Mouse (Mus musculus) testis, postnatal 10 days (tissue): ENCODE measurements around the gene Ssna1.

ENCODE experiments used
- DNase-seq: peaks from one replicate; pipeline ENCODE4 v3.0.0; 2021; ENCODE audit warnings: low spot score

Ssna1 gene

DNA sequence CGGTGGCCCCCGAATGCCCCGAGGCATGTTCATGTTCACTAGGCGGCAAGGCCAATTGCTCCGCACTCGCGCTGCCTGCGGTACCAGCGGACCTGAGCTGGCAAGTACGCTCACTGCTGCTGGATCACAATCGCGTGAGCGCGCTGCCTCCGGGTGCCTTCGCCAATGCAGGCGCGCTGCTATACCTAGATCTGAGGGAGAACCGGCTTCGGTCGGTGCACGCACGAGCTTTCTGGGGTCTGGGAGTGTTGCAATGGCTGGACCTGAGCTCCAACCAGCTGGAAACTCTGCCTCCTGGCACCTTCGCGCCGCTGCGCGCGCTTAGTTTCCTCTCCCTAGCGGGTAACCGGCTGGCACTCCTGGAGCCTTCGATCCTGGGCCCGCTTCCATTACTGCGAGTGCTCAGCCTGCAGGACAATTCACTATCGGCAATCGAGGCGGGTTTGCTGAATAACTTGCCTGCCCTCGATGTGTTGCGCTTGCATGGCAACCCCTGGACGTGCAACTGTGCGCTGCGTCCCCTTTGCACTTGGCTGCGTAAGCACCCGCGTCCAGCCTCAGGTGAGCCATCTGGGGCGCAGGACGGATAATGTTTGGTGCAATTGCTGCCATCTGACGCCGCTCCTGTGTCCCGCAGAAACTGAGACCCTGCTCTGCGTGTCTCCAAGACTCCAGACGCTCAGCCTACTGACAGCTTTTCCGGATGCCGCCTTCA is 18.0 kb upstream of the Ssna1 start:
- DNase-seq: peak; percentile 46

DNA sequence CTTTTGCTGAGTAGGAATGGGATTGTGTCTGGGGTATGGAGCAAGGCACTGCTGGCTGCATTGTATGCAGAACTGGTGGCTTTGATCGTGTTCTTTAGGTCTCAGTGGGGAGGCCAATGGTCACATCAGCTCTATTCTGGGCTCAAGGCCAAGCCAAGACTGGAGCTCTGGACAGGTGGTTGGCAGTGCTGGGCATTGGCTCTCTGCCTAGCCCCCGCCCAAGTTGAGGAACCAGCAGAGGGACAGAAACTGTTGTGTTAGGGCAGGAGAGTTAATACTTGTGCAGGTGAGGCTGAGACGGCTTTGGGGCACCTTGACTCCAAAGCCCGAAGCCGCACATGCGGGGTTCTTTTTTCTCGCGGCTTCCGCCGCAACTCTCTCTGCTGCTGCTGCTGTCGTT is 17.4 kb upstream of the Ssna1 start, which contains the start of gene Lrrc26:
Lrrc26 (plus strand) TSS at position 265 of the 400 bp plus-strand sequence.
- DNase-seq: peak; percentile 46

DNA sequence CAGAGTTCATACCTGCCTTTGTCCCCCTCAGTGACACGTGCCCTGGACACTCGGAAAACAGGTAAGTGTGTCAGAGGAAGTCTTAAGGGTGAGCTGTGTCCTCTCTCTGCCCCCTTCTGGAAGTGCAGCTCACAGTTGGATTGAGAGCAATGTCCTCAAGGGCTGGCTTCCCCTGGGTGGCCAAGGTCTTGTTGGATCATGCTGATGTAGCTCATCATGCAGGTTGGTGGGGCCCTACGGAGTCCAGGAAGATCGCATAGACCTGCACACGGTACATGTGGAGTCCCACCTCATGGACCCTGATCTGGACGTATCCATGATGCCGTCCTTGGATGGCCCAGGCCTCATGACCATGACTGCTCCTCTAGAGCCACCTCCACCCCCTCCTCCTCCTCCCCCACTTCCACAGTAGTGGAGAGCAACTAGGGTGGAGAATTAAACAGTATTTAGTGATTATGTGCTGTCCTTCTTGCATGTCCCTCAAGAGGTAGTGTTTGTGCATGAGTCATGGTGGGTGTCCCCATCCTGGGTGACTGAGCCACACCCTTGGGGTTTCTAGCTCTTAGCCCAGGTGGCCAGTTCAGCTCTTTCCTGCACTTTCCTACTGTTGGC is 16.6 kb upstream of the Ssna1 start:
- no peak for DNase-seq

GRCm38 (mm10) chr2:25287927-25288649 is 15.8 kb upstream of the Ssna1 start, which contains the start of gene Tmem210:
Gene Tmem210 (plus strand): TSS chr2:25288145.
- DNase-seq: no peak

GRCm38 (mm10) chr2:25286837-25287636 is 14.8 kb upstream of the Ssna1 start:
- no peak for DNase-seq

GRCm38 (mm10) chr2:25286314-25286713 is 14.1 kb upstream of the Ssna1 start:
- DNase-seq: no peak

- no peak for DNase-seq
These were observed 13.3 kb upstream of the Ssna1 start for GRCm38 (mm10) chr2:25285551-25285950.

DNA sequence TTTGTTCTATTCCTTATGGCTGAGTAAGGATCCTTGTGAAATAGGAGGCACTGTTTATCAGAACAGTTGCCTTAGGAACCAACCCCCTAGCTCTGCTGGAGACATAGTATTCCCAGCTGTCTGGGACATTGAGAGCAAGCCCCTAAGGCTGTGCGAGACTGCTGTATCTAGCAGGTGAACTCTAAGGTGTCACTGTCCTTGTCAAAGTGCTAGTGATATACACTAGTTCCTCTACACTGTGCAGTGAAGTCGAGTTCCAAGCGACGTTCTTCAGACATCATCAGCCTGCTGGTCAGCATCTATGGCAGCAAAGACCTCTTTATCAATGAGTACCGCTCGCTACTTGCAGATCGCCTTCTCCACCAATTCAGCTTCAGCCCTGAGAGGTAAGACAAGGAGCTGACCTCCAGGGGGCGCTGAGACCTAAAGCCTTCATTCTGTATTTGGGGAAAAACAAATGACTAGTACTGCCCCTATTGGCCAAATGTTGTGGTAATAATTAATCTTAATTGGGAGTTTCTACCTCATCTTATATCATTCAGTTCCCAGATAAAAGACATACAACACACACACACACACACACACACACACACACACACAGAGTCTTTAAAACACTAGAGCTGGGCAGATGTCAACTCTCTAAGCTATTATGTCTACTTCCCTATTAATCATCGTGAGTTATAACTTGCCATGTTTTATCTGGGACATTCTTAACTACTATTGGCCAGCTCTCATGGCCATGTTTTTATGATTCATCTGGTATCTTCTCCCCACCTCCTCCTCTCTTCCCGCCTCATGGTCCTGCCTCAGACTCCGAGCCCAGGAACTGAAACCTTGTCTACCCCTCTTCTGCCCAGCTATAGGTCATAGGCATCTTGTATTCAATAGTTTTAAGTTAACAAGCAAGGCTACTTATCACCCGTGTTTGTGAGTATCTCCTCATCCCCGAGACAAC is 7.0 kb upstream of the Ssna1 start:
- peak; percentile 91 for DNase-seq

GRCm38 (mm10) chr2:25273010-25273409 is 772 bp upstream of the Ssna1 start:
- DNase-seq: no peak

DNA sequence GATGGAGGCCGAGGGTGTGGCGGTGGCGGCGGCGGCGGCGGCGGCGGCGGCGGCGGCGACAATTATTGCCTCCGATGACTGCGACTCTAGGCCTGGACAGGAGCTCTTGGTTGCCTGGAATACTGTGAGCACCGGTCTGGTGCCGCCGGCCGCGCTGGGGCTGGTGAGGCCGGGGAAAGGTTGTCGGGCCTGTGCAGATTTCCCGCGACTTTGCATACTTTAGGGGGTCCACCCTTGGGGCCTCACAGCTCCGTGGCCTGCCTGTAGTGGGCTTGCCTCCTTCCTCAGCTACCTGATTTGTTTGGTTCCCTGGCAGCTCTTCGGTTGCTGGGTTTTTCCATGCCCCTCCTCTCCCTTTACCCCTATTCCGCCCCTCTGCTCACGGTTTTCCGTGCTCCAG is 277 bp upstream of the Ssna1 start:
- DNase-seq: no peak

DNA sequence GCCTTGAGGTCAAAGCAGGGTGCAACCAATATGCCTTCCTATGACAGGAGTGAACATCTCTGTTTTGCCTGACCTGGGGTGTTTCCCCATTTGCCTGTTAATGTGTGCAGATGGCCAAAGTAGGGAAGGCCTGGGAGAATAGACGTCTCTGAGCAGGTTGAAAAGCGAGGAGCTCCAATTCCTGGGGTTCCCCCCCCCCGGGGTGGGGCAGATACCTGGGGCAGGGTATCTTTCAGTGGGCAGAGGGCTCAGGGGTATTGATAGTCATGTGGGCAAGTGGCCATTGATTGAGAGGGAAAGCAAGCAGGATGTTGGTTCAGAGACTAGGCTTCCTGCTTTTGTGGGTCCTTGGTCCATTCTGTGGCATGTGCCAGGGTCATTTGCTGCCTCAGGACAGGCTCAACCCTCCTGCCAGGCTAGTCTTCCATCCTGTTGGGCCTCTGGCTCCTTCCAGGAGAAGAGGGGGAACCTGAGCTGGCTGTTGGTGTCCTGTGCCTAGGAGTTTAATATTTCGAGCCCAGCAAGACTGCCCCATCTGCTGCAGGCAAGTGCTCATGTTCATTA is 4.4 kb downstream of the Ssna1 start:
- DNase-seq: no peak

- no peak for DNase-seq
These were observed 5.0 kb downstream of the Ssna1 start for GRCm38 (mm10) chr2:25267241-25267640.

DNA sequence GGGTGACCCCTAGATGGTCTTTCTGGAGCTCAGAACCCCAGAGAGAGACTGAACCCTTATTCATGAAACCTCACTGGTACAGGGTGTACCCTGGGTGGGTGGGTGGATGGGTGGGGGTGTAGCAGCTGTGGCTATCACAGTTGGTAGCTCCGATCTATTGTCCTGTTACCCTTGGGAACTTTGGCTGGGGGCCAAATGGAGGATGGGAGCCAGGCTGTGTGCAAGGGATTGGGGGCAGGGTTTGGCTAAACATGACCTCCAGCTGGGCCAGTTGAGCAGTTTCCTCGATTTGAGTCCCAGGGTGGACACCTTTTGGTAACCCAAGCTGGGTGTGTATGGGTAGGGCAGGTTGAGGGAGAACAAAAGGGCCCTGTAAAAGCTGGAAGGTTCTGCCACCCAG is 5.5 kb downstream of the Ssna1 start:
- no peak for DNase-seq

- no peak for DNase-seq
These were observed 6.2 kb downstream of the Ssna1 start for GRCm38 (mm10) chr2:25265897-25266656.

GRCm38 (mm10) chr2:25264851-25265250 is 7.4 kb downstream of the Ssna1 start:
- no peak for DNase-seq

- no peak for DNase-seq
These were observed 8.0 kb downstream of the Ssna1 start for GRCm38 (mm10) chr2:25264286-25264660.

GRCm38 (mm10) chr2:25263623-25264285 is 8.5 kb downstream of the Ssna1 start:
- DNase-seq: no peak

GRCm38 (mm10) chr2:25262795-25263622 is 9.2 kb downstream of the Ssna1 start:
- DNase-seq: peak; percentile 62
